25 mouse cellular contexts compared by ENCODE assay signal in the genomic region with DNA sequence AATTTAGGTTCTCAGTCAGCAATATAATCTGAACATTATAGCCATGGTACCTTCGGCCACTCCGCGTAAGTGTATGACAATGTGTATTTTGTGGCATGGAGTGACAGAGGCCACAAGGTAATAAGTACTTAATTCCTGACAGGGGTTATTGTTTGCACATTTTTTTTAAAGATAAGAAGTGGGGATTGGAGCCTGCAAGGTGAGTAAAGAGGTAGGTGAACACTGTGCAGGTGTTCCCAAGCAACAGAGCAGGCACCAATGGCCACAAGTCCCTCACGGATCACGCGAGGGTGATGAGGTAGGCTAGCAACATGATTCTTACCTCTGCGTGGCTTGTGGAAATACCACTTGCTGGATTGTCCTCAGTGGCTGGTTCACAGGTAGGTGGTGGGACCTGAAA.
"Had no signal": no experiment of that assay in that cellular context is flagged by ENCODE, and none has a peak within 500 bp of the region (broad histone marks: within the 10 kb centered on the region; RNA-seq: fewer than 3 reads in every experiment).

No protein-coding gene starts in this region.

- DNase-seq: gastrocnemius, postnatal 14 days; gastrocnemius, postnatal 36 days; heart, adult 11 months; heart, adult 2 months; heart, postnatal 14 days; heart, postnatal 36 days; kidney, adult 11 months; kidney, adult 2 months; kidney, adult 9 months; kidney, postnatal 14 days; kidney, postnatal 36 days; layer of hippocampus, adult 9-11 months; layer of hippocampus, postnatal 36 days; left cerebral cortex, postnatal 4 days had no signal

- H3K9me3 ChIP-seq: heart, embryonic 13.5 days; heart, embryonic 15.5 days; hindbrain, embryonic 13.5 days; hindbrain, embryonic 15.5 days; kidney, embryonic 15.5 days; limb, embryonic 13.5 days; limb, embryonic 15.5 days had no signal

- H3K4me3 ChIP-seq: heart, adult 2 months; heart, embryonic 13.5 days; heart, embryonic 15.5 days; hindbrain, embryonic 13.5 days; hindbrain, embryonic 15.5 days; kidney, embryonic 15.5 days; limb, embryonic 13.5 days; limb, embryonic 15.5 days had no signal

- H3K27ac ChIP-seq: heart, adult 2 months; heart, embryonic 13.5 days; heart, embryonic 15.5 days; hindbrain, embryonic 13.5 days; hindbrain, embryonic 15.5 days; hindbrain, postnatal 0 days; kidney, embryonic 15.5 days; kidney, postnatal 0 days; limb, embryonic 13.5 days; limb, embryonic 15.5 days had no signal

- H3K4me1 ChIP-seq: heart, embryonic 13.5 days; heart, embryonic 15.5 days; hindbrain, embryonic 13.5 days; hindbrain, embryonic 15.5 days; kidney, embryonic 15.5 days; limb, embryonic 13.5 days; limb, embryonic 15.5 days had no signal

- H3K27me3 ChIP-seq: heart, embryonic 13.5 days; heart, embryonic 15.5 days; hindbrain, embryonic 13.5 days; hindbrain, embryonic 15.5 days; kidney, embryonic 15.5 days; limb, embryonic 13.5 days; limb, embryonic 15.5 days had no signal

- ATAC-seq: hindbrain, postnatal 0 days; intestine, embryonic 16.5 days had no signal

- H3K4me2 ChIP-seq: heart, embryonic 11.5 days; heart, embryonic 13.5 days; heart, embryonic 15.5 days; hindbrain, embryonic 13.5 days; hindbrain, embryonic 15.5 days; kidney, embryonic 15.5 days; limb, embryonic 13.5 days; limb, embryonic 15.5 days had no signal

- H3K9ac ChIP-seq: heart, embryonic 13.5 days; heart, embryonic 15.5 days; hindbrain, embryonic 13.5 days; hindbrain, embryonic 15.5 days; kidney, embryonic 15.5 days; limb, embryonic 13.5 days; limb, embryonic 15.5 days had no signal

- H3K36me3 ChIP-seq: heart, embryonic 15.5 days; kidney, embryonic 15.5 days; limb, embryonic 13.5 days; limb, embryonic 15.5 days had no signal
